Mouse (Mus musculus): ENCODE measurements around the gene Clca4a.
"Not testable (repeated sequence)": the region's sequence is repeated elsewhere in the genome, so short reads cannot be mapped to it uniquely, and the experiment has no call there.

Gene Clca4a

DNA sequence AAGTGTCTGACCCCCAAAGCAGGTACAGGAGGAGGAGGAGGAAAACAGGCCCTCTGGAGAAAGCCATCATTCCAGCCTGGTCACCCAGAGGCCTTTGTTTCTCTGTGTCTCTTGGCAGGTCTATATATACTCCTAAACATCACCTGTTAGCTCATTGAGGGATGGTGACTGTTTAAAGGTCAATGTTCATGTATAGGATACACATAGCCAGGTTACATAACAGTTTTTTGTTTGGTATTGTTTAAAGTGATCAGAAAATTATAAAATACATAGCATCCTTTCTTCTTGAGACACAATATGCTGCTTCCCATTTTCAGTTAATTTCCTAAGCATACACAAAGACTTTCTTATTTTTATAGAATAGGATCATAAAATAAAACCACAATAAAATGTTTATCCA lies at the start of gene Clca4a:
Clca4a (minus strand) TSS at position 101 of the 400 bp plus-strand sequence.
- no peak for DNase-seq (ENCODE audit: low spot score in 2 of 2)

- no peak for DNase-seq (ENCODE audit: low spot score in 2 of 2)
Measured at GRCm38 (mm10) chr3:145017807-145018206, 43.0 kb upstream of the Clca4a start.

- no peak for DNase-seq (ENCODE audit: low spot score in 2 of 2)
Measured at GRCm38 (mm10) chr3:145004422-145004821, 29.6 kb upstream of the Clca4a start.

DNA sequence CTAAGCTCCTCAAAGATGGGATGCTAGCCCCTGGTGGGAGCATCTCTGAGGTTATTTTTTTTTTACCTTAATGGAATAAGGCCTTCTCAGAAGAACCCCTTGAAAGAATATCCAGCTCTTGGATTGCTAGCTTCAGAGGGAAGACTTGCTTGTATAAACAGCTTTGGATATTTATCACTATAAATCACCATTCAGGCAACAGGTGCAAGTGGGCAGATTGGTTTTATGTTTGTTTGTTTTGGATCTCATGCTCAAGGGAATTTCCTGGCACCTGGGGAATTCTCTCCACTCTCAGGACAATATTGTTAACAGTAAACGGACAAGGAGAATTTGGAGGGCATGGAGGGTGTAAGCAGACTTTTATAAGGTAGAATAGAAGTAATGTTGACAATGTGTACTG lies 26.1 kb upstream of the Clca4a start:
- DNase-seq (ENCODE audit: low spot score in 2 of 2) = no peak

GRCm38 (mm10) chr3:144993055-144993454 lies 18.2 kb upstream of the Clca4a start:
- DNase-seq (ENCODE audit: low spot score in 2 of 2) = no peak

DNA sequence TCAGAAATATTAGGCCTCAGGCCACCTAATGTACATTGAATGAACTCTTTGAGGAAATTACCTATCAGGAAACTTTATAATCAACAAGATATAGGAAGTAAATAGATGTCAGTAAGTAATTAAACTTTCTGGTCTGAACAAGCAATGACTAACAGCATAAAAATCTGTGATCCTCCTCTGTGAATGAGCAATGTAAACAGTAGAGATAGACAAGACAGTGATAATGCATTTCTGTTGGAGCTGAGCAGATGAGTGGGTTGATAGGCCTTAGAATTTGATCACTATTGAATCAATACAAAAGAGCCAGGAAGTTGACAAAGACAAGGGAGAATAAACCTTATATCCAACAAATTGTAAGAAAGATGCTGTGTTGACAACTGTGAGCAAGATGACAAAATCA lies 17.8 kb upstream of the Clca4a start:
- no peak for DNase-seq (ENCODE audit: low spot score in 2 of 2)

- no peak for DNase-seq (ENCODE audit: low spot score in 2 of 2)
Measured at GRCm38 (mm10) chr3:144985890-144986289, 11.0 kb upstream of the Clca4a start.

- no peak for DNase-seq (ENCODE audit: low spot score in 2 of 2)
Measured at GRCm38 (mm10) chr3:144980551-144980950, 5.7 kb upstream of the Clca4a start.

DNA sequence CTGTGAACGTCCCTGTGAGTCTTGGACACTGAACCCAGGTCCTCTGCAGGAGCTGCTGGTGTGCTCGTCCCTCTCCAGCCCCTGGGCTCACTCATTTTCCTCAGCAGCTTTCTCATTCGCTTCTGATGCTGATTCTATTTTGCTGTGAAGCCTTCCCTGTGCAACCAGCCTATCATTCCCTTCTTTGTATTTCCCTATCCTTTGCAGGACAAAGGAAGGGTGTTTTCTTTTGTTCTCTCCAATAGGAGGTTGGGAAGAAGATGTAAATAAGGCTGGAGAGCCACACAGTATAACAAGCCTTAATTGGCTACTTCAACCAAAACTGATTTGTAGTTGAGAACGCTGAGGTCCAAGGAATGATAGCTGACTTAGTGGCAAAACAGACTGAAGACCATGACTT lies 2.8 kb upstream of the Clca4a start:
- no peak for DNase-seq (ENCODE audit: low spot score in 2 of 2)

- no peak for DNase-seq (ENCODE audit: low spot score in 2 of 2)
Measured at GRCm38 (mm10) chr3:144976091-144976490, 1.2 kb upstream of the Clca4a start.

- DNase-seq (ENCODE audit: low spot score in 2 of 2) = no peak
Measured at GRCm38 (mm10) chr3:144971553-144972270, 3.1 kb downstream of the Clca4a start.

- DNase-seq (ENCODE audit: low spot score in 2 of 2) = no peak
Measured at GRCm38 (mm10) chr3:144969755-144970154, 5.1 kb downstream of the Clca4a start.

- DNase-seq (ENCODE audit: low spot score in 2 of 2) = no peak
Measured at GRCm38 (mm10) chr3:144966074-144966473, 8.8 kb downstream of the Clca4a start.

- DNase-seq (ENCODE audit: low spot score in 2 of 2) = no peak
Measured at GRCm38 (mm10) chr3:144950829-144951228, 24.0 kb downstream of the Clca4a start.

DNA sequence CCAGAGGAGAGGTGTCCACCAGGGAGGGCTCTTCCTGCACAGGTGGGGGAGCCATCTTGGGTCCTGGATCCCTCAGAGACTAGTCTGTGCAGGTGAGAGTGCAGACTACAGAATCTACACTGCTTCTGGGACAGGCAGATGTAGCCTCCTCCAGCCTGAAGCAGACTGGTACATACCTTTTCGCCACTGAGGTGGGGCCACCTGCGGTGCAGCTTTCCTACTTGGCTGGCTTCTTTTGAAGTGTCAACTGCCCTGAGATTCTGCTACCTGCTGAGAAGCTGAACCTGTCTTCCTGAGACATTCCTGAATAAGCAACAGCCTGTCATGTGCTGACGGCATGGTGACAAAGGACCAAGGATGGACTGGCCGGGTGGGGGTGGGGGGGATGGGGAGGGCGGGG lies 27.5 kb downstream of the Clca4a start:
- DNase-seq (ENCODE audit: low spot score in 2 of 2) = not testable (repeated sequence)

- DNase-seq (ENCODE audit: low spot score in 2 of 2) = not testable (repeated sequence)
Measured at GRCm38 (mm10) chr3:144933625-144934024, 41.2 kb downstream of the Clca4a start.

GRCm38 (mm10) chr3:144933011-144933491 lies 41.8 kb downstream of the Clca4a start:
- no peak for DNase-seq (ENCODE audit: low spot score in 2 of 2)

GRCm38 (mm10) chr3:144932335-144932734 lies 42.5 kb downstream of the Clca4a start, which contains the start of gene Clca4b:
TSS of gene Clca4b (minus strand) at chr3:144932529.
- no peak for DNase-seq (ENCODE audit: low spot score in 2 of 2)

DNA sequence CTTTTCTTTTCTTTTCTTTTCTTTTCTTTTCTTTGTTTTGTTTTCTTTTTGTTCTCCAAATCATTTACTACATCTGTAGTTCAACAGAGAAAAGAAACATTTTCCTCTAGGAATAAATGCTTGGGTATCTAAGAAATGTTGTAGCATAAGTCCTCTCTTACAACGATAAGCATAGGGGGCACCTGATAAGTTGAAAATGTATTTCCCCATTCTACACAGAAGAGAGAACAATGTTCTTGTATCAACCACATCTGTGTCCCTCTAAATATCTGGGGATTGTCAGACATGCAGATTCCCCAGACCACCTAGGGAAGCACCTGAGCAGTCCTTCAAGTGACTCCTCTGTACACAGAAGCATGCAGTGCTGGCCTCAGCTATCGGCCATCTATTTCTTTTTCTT lies 60.8 kb downstream of the Clca4a start:
- no peak for DNase-seq (ENCODE audit: low spot score in 2 of 2)

All from spleen, postnatal 4 days (tissue).